Mouse (Mus musculus) thymus, adult 2 months (tissue): ENCODE results near the gene Plekhh1. TPM values are rescaled to one million over a fixed set of nuclear protein-coding genes. Genes with fewer than 3 reads are reported as not detected.

Experiments used
- DNase-seq: peaks from one replicate; pipeline ENCODE4 v3.0.0; 2021
- H3K27ac ChIP-seq: fragments of 200-500 bp; 2 replicates; pipeline ENCODE4 v1.5.1; 2012; ENCODE audit warnings: low read length, control low read depth; ENCODE audit not compliant: control insufficient read depth, insufficient read depth
- H3K27me3 ChIP-seq: fragments of 200-500 bp; 2 replicates; pipeline ENCODE4 v1.6.1; 2012; ENCODE audit warnings: mild to moderate bottlenecking, low read length, moderate library complexity, mixed read lengths; ENCODE audit not compliant: control insufficient read depth, insufficient read depth
- H3K36me3 ChIP-seq: fragments of 200-500 bp; 2 replicates; pipeline ENCODE4 v1.6.1; 2012; ENCODE audit warnings: mild to moderate bottlenecking, low read length, moderate library complexity; ENCODE audit not compliant: control insufficient read depth, insufficient read depth
- H3K4me1 ChIP-seq: fragments of 200-500 bp; replicated peaks from 2 replicates; pipeline ENCODE4 v1.6.1; 2012; ENCODE audit warnings: low read length; ENCODE audit not compliant: control insufficient read depth, insufficient read depth
- H3K4me3 ChIP-seq: fragments of 200-500 bp; 2 replicates; pipeline ENCODE4 v1.5.1; 2012; ENCODE audit warnings: mild to moderate bottlenecking, low read length, control low read depth, moderate library complexity; ENCODE audit not compliant: control insufficient read depth, insufficient read depth
- CTCF ChIP-seq: fragments of 200-500 bp; IDR thresholded peaks from 2 replicates; pipeline ENCODE4 v1.5.1; 2012; ENCODE audit warnings: mild to moderate bottlenecking, control low read depth, low read length, moderate library complexity, borderline replicate concordance; ENCODE audit not compliant: control insufficient read depth, poor library complexity, insufficient read depth; ENCODE audit errors: extremely low read depth
- POLR2A ChIP-seq: fragments of 200-500 bp; IDR thresholded peaks from 2 replicates; pipeline ENCODE4 v1.6.1; 2012; ENCODE audit warnings: mild to moderate bottlenecking, low read length, control low read depth, moderate library complexity; ENCODE audit not compliant: control insufficient read depth, poor library complexity, insufficient read depth; ENCODE audit errors: extremely low read depth
- WGBS: fragments of 180-500 bp; shearing (Covaris S2); methylation state at CpG from one replicate; pipeline ENCODE4 v1.1.7; 2018; 5-methylcytosine and 5-hydroxymethylcytosine counted together
- polyA plus RNA-seq: library from polyadenylated mRNA; depleted of rRNA; stranded (reverse); fragments of >200 nt; gene quantifications from 2 replicates; pipeline ENCODE4 v1.2.3, GENCODE M21; 2012

Plekhh1 gene
- polyA plus RNA-seq, 1 experiment: 0.96 TPM

DNA sequence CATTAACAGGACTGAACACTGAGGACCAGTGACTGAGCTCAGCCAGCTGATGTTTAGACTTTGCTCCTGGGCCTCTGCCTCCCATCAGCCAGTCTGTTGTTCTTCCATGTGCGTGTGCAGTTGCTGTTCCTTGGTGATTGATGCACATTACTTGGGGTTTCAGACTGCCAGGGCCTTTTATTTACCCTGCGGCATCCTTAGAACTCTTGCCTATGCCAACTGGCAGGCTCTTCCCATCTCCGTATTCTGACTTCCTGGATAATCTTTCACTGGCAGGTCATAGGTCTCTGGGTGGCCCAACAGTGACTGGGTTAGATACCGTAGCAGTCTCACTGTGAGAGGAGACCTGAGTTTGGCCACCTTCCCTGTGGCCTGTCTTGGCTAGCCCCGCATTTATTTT, 38.6 kb downstream of the Plekhh1 start:
- H3K4me1 ChIP-seq: peaks cover 7% of the 10 kb centered on the region; the same call in 1 of the 2 replicates
- 97% methylated on average over 5 of the region's 5 CpGs for WGBS
- no peak overlapping the region for H3K27ac ChIP-seq
- DNase-seq: no peak
- H3K4me3 ChIP-seq: no peak overlapping the region
- no peaks in the 10 kb centered on the region for H3K27me3 ChIP-seq
- TF ChIP-seq POLR2A (no peak), CTCF (no peak)
- H3K36me3 ChIP-seq: no peaks in the 10 kb centered on the region

DNA sequence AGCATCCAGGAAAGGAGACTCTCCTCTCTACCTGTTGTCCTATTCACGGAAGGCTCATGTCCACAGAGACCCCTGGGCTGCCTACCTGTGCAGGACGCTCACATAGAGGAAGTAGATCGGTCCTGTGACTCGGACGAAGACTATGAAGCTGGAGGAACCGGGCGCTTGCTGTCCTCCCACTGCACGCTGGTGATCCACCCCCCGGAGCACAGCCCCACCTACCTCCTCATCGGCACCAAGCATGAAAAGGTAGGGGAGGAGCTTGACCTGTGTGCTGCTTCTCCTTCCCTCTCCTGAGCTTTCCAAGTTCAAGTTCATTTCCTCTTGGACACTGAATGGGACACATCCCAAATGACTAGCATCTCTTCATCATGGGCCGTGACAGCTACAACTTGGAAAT, 39.3 kb downstream of the Plekhh1 start:
- H3K27me3 ChIP-seq: no peaks in the 10 kb centered on the region
- 96% methylated on average over 11 of the region's 11 CpGs for WGBS
- H3K4me1 ChIP-seq: peaks cover 7% of the 10 kb centered on the region; the same call in 1 of the 2 replicates
- H3K4me3 ChIP-seq: no peak overlapping the region
- no peak for DNase-seq
- TF ChIP-seq POLR2A (no peak), CTCF (no peak)
- H3K36me3 ChIP-seq: no peaks in the 10 kb centered on the region
- no peak overlapping the region for H3K27ac ChIP-seq

DNA sequence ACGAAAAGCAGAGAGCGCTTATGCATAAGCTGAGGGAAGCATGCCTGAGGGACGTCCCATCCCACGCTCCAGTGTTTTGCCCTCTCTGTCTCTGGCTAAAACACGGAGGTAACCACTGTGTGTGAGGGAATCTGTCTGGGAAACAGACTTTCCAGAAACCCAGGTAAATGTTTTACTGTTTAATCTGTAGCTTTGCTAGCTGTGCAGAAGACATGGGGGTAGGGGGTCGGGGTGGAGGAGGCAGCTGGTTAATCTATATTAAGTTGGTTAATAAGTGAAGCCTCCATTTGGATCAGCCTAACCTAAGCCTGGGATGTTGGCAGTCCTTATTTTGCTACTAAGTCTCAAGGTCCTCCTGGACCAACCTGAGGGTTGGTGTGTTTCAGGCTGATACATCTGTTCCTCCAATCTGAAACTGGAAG, 40.2 kb downstream of the Plekhh1 start:
- TF ChIP-seq CTCF: no peak
- no peak for TF ChIP-seq POLR2A
- DNase-seq: no peak
- H3K4me3 ChIP-seq: no peak overlapping the region
- no peaks in the 10 kb centered on the region; the same call in 1 of the 2 replicates for H3K36me3 ChIP-seq
- H3K27ac ChIP-seq: no peak overlapping the region
- H3K4me1 ChIP-seq: peaks cover 7% of the 10 kb centered on the region; the same call in 1 of the 2 replicates
- 96% methylated on average over 6 of the region's 6 CpGs for WGBS
- no peaks in the 10 kb centered on the region for H3K27me3 ChIP-seq

DNA sequence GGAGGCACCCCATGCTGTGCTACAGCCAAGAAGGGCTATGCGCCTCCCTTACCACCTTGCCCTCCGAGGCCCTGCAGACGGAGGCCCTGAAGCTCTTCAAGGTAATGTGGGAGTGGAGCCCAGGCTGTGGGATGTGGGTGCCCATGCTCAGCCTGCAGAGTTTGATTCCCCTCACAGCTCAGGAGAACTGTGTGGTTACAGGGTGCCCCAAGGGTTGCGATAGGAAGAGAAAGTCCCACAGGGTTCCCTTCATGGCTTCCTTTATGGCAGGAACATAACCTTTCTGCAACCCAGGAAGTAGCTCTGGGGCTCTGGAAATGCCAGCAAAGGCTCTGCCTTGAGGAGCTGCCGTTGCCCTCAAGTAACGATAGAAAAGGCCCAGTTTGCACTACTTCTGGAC, 41.0 kb downstream of the Plekhh1 start:
- Histone ChIP-seq H3K4me3 (no peak overlapping the region), H3K27ac (no peak overlapping the region), H3K36me3 (no peaks in the 10 kb centered on the region; the same call in 1 of the 2 replicates), H3K27me3 (no peaks in the 10 kb centered on the region), H3K4me1 (peaks cover 7% of the 10 kb centered on the region; the same call in 1 of the 2 replicates)
- WGBS: 33% methylated on average over 6 of the region's 6 CpGs
- TF ChIP-seq CTCF (no peak), POLR2A (no peak)
- no peak for DNase-seq

DNA sequence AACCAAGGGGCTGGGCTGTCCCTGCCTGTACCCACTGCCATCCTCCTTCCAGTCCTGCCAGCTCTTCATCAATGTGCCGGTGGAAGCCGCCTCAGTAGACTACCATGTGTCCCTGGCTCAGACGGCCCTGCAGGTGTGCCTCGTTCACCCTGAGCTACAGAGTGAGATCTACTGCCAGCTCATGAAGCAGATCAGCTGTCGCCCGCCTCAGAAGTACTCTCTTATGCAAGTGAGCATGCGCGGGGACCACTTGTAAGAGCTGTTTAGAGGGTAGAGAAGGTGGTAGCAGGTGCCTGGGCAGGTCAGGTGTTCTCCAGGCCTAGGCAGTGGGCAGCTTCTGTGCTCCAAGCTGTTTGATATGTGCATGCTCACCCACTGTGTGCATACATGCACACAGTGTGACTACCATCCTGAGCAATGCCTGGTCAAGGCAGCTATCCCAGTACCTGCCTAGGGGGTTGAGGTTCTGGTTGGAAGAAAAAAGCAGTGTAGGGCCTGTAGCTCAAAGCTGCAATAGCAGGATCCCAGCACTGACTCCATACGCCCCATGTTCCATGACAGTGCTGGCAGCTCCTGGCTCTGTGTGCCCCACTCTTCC, 41.9 kb downstream of the Plekhh1 start:
- no peak for TF ChIP-seq CTCF
- TF ChIP-seq POLR2A: no peak
- 84% methylated on average over 9 of the region's 9 CpGs for WGBS
- Histone ChIP-seq H3K27me3 (no peaks in the 10 kb centered on the region), H3K27ac (no peak overlapping the region), H3K4me1 (peaks cover 7% of the 10 kb centered on the region; the same call in 1 of the 2 replicates), H3K36me3 (no peaks in the 10 kb centered on the region; the same call in 1 of the 2 replicates), H3K4me3 (no peak overlapping the region)
- DNase-seq: peak; percentile 54

DNA sequence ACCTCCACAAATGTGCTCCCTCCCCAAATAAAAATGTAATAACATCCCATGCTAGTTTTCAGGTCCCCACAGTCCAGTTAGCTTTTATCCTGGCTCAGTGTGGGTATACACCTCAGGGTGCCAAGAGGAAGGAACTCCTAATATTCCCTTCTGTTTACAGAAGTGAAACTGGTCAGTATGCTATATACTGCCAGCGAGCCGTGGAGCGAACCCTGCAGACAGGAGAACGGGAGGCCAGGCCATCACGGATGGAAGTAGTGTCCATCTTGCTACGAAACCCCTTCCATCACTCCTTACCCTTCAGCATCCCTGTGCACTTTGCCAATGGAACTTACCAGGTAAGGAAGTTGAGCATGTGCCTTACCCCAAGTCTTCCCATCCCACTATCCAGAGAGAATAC, 43.6 kb downstream of the Plekhh1 start:
- TF ChIP-seq POLR2A: no peak
- no peak for TF ChIP-seq CTCF
- 95% methylated on average over 6 of the region's 6 CpGs for WGBS
- no peaks in the 10 kb centered on the region for H3K27me3 ChIP-seq
- H3K36me3 ChIP-seq: no peaks in the 10 kb centered on the region; the same call in 1 of the 2 replicates
- peaks cover 7% of the 10 kb centered on the region; the same call in 1 of the 2 replicates for H3K4me1 ChIP-seq
- DNase-seq: no peak
- H3K4me3 ChIP-seq: no peak overlapping the region
- no peak overlapping the region for H3K27ac ChIP-seq
